Comparison of ENCODE assay signal across 10 mouse cellular contexts in genomic region chr9:110729841-110730240, GRCm38 (mm10). TPM values are rescaled to one million over a fixed set of nuclear protein-coding genes. Genes with fewer than 3 reads are reported as not detected.
DNase-seq lines count a peak whose midpoint lies in the region; ATAC-seq and TF ChIP-seq lines count a peak whose summit lies in the region.
"Had no signal": no experiment of that assay in that cellular context is flagged by ENCODE, and none has a peak within 500 bp of the region (broad histone marks: within the 10 kb centered on the region; RNA-seq: fewer than 3 reads in every experiment).

No protein-coding gene starts in this region.

- 11% methylated on average over 8 of the region's 8 CpGs for WGBS in forebrain, embryonic 14.5 days
- 24% methylated on average over 8 of the region's 8 CpGs for WGBS in forebrain, embryonic 10.5 days
- WGBS in liver, embryonic 11.5 days: 24% methylated on average over 8 of the region's 8 CpGs
- WGBS in liver, embryonic 14.5 days (ENCODE audit: insufficient replicate concordance): 7% methylated on average over 8 of the region's 8 CpGs

- no peaks in the 10 kb centered on the region for H3K9me3 ChIP-seq in forebrain, embryonic 14.5 days (replicated peaks; ENCODE audit: control insufficient read depth, low read length)
- H3K9me3 ChIP-seq in forebrain, embryonic 10.5 days: no peaks in the 10 kb centered on the region
- no peaks in the 10 kb centered on the region for H3K9me3 ChIP-seq in liver, embryonic 11.5 days (ENCODE audit: control insufficient read depth, low read length)
- H3K9me3 ChIP-seq in liver, embryonic 14.5 days (ENCODE audit: control insufficient read depth, low read length): no peaks in the 10 kb centered on the region

- H3K9ac ChIP-seq in forebrain, embryonic 14.5 days (ENCODE audit: low read length): no peak overlapping the region
- no peak overlapping the region for H3K9ac ChIP-seq in liver, embryonic 11.5 days (ENCODE audit: low read depth, low read length)
- no peak overlapping the region for H3K9ac ChIP-seq in liver, embryonic 14.5 days (replicated peaks)

- H3K36me3 ChIP-seq in forebrain, embryonic 14.5 days (ENCODE audit: control insufficient read depth, insufficient read depth, low read length): no peaks in the 10 kb centered on the region
- peaks cover 10% of the 10 kb centered on the region; the same call in 1 of the 2 replicates for H3K36me3 ChIP-seq in forebrain, embryonic 10.5 days (replicated peaks)
- H3K36me3 ChIP-seq in liver, embryonic 11.5 days (ENCODE audit: control insufficient read depth, insufficient read depth, low read length): no peaks in the 10 kb centered on the region
- H3K36me3 ChIP-seq in liver, embryonic 14.5 days (replicated peaks; ENCODE audit: control insufficient read depth, insufficient read depth, low read depth): no peaks in the 10 kb centered on the region

- no peak overlapping the region for H3K4me3 ChIP-seq in forebrain, embryonic 14.5 days (ENCODE audit: low read depth, low read length)
- H3K4me3 ChIP-seq in forebrain, embryonic 10.5 days: no peak overlapping the region
- H3K4me3 ChIP-seq in liver, embryonic 11.5 days (ENCODE audit: low read depth, low read length): no peak overlapping the region
- no peak overlapping the region for H3K4me3 ChIP-seq in liver, embryonic 14.5 days (ENCODE audit: insufficient read depth in 1 of 2, low read depth in 2 of 2, low read length in 2 of 2)
- H3K4me3 ChIP-seq: myocyte had no signal

- no peak for ATAC-seq in forebrain, embryonic 14.5 days
- no peak for ATAC-seq in liver, embryonic 11.5 days (replicated peaks; ENCODE audit: low FRiP score)
- ATAC-seq in liver, embryonic 14.5 days (ENCODE audit: insufficient read depth): no peak
- no peak for ATAC-seq in erythroblast, adult 5-6 weeks (replicated peaks; ENCODE audit: low FRiP score, poor library complexity, severe bottlenecking)

- TF ChIP-seq CTCF in liver, embryonic 14.5 days (IDR thresholded peaks at IDR 0.05; ENCODE audit: low read depth): peak; percentile 77

- no peak for TF ChIP-seq EP300 in liver, embryonic 14.5 days (IDR thresholded peaks at IDR 0.05; ENCODE audit: low read depth)

- H3K27ac ChIP-seq in forebrain, embryonic 14.5 days (ENCODE audit: low read depth, low read length): no peak overlapping the region
- no peak overlapping the region for H3K27ac ChIP-seq in forebrain, embryonic 10.5 days
- H3K27ac ChIP-seq in liver, embryonic 11.5 days (ENCODE audit: low read depth, low read length): no peak overlapping the region
- no peak overlapping the region for H3K27ac ChIP-seq in liver, embryonic 14.5 days

- no peak overlapping the region for H3K4me2 ChIP-seq in forebrain, embryonic 14.5 days (ENCODE audit: low read length)
- no peak overlapping the region for H3K4me2 ChIP-seq in liver, embryonic 11.5 days
- no peak overlapping the region for H3K4me2 ChIP-seq in liver, embryonic 14.5 days (ENCODE audit: low read depth)

- peaks cover 12% of the 10 kb centered on the region; the same call in 1 of the 2 replicates for H3K4me1 ChIP-seq in forebrain, embryonic 14.5 days (ENCODE audit: control insufficient read depth, insufficient read depth, low read length)
- peaks cover 64% of the 10 kb centered on the region for H3K4me1 ChIP-seq in forebrain, embryonic 10.5 days
- H3K4me1 ChIP-seq in liver, embryonic 11.5 days (replicated peaks; ENCODE audit: control insufficient read depth, insufficient read depth, low read length): peaks cover 14% of the 10 kb centered on the region
- peaks cover 0 to 10% of the 10 kb centered on the region in 2 experiments; a peak in 2 of 4 replicates for H3K4me1 ChIP-seq in liver, embryonic 14.5 days (replicated peaks; ENCODE audit: control insufficient read depth in 2 of 2, insufficient read depth in 2 of 2, low read length in 1 of 2)

- H3K27me3 ChIP-seq in forebrain, embryonic 14.5 days (replicated peaks; ENCODE audit: control insufficient read depth, insufficient read depth, low read length): peaks cover 33% of the 10 kb centered on the region
- peaks cover 93% of the 10 kb centered on the region for H3K27me3 ChIP-seq in forebrain, embryonic 10.5 days (ENCODE audit: poor library complexity, severe bottlenecking)
- peaks cover 34% of the 10 kb centered on the region for H3K27me3 ChIP-seq in liver, embryonic 11.5 days (replicated peaks; ENCODE audit: control insufficient read depth, insufficient read depth, low read length)
- peaks cover 15% of the 10 kb centered on the region for H3K27me3 ChIP-seq in liver, embryonic 14.5 days (ENCODE audit: control insufficient read depth, insufficient read depth, low read length)

- DNase-seq in forebrain, embryonic 14.5 days (ENCODE audit: low spot score): peak; percentile 39
- no peak for DNase-seq in forebrain, embryonic 10.5 days (ENCODE audit: extremely low spot score, low spot score)
- DNase-seq in liver (peak; percentile 60), ZHBTc4 (ENCODE audit: low read depth, low spot score) (peak; percentile 55)
- no peak for DNase-seq in liver, embryonic 11.5 days (ENCODE audit: low spot score)
- no peak for DNase-seq in liver, embryonic 14.5 days (ENCODE audit: low read depth in 3 of 3, low spot score in 3 of 3)
- peak; percentile 38 to 77 for DNase-seq in thymus, postnatal 10 days (ENCODE audit: low spot score in 2 of 2)

RNA-seq across cellular contexts. Expression of gene Myl3, which starts 11.8 kb away (rescaled TPM):
- 0.33 TPM in 1 of 2 replicates, not detected in the other for polyA plus RNA-seq in forebrain, embryonic 14.5 days (2014; fragmentation: Nextera tagmentation; extraction: Ambion mirVana)
- polyA plus RNA-seq in forebrain, embryonic 10.5 days (2016; fragmentation: Nextera tagmentation; extraction: Ambion mirVana): 0.27 and 0.54 TPM in 2 replicates
- 2.1 and 6.8 TPM in 2 replicates for polyA plus RNA-seq in liver, embryonic 11.5 days (2014; fragmentation: Nextera tagmentation; extraction: Ambion mirVana)
- 0.10 TPM in 1 of 2 replicates, not detected in the other for polyA plus RNA-seq in liver, embryonic 14.5 days (2012; rRNA removed)
- polyA plus RNA-seq in liver, embryonic 14.5 days (2014; fragmentation: Nextera tagmentation; extraction: Ambion mirVana): 0.18 TPM in 1 of 2 replicates, not detected in the other
- not detected in 2 replicates for total RNA-seq in erythroblast, adult 5-6 weeks (2015; ENCODE audit: low replicate concordance)
- total RNA-seq in erythroblast, adult 5-6 weeks (2017; ENCODE audit: low replicate concordance): not detected in 2 replicates
- total RNA-seq: hematopoietic stem cell, adult 5-6 weeks had no signal

RNA-seq across cellular contexts. Expression of gene Pth1r, which starts 17.1 kb away (rescaled TPM):
- 4.0 and 4.7 TPM in 2 replicates for polyA plus RNA-seq in forebrain, embryonic 14.5 days (2014; fragmentation: Nextera tagmentation; extraction: Ambion mirVana)
- 19.2 and 23.0 TPM in 2 replicates for polyA plus RNA-seq in forebrain, embryonic 10.5 days (2016; fragmentation: Nextera tagmentation; extraction: Ambion mirVana)
- 11.0 and 11.7 TPM in 2 replicates for polyA plus RNA-seq in liver, embryonic 11.5 days (2014; fragmentation: Nextera tagmentation; extraction: Ambion mirVana)
- 3.4 and 3.8 TPM in 2 replicates for polyA plus RNA-seq in liver, embryonic 14.5 days (2012; rRNA removed)
- 2.0 and 2.4 TPM in 2 replicates for polyA plus RNA-seq in liver, embryonic 14.5 days (2014; fragmentation: Nextera tagmentation; extraction: Ambion mirVana)
- not detected in 2 replicates for total RNA-seq in erythroblast, adult 5-6 weeks (2015; ENCODE audit: low replicate concordance)
- not detected in 2 replicates for total RNA-seq in erythroblast, adult 5-6 weeks (2017; ENCODE audit: low replicate concordance)
- total RNA-seq: hematopoietic stem cell, adult 5-6 weeks had no signal

Comparison
In these comparisons a context has a peak if more than half of its experiments do, and no peak if none do; other contexts are left out.
1. DNase-seq: peak in forebrain, embryonic 14.5 days (single experiment), liver (single experiment), ZHBTc4 (single experiment) and thymus, postnatal 10 days (2 of 2); none in forebrain, embryonic 10.5 days (single experiment), liver, embryonic 11.5 days (single experiment) and liver, embryonic 14.5 days (0 of 3).